Mouse (Mus musculus) frontal cortex, adult (tissue): Measurements from ENCODE around the gene Ube2f.

Experiments used
- ATAC-seq: cut with Nextera tagmentation; 2 replicates; pipeline ENCODE4 v1.9.2; 2017; ENCODE audit warnings: mild to moderate bottlenecking, moderate library complexity, mixed read lengths; ENCODE audit not compliant: low TSS enrichment

Ube2f gene

GRCm38 (mm10) chr1:91249564-91250414, at the start of gene Ube2f:
Gene Ube2f (plus strand): TSS chr1:91250304.
- ATAC-seq: peak; percentile 98

DNA sequence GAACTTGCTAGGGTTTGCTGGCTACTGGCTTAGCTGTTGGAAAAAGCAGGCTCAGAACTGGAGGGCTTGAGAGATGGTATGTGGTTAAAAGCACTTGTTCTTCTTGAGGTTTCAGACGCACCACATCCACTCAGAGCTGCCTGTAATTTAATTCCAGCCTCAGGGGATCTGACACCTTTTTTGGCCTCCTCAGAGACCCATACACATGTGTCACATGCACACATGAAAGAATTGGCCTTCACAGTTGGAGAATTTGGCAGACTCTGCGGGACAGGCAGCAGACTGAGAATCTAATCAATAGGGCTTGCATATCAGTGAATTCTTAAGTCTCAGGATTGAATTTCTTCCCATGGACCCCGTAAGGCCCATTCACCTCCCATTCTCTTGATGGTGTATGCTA, 49.0 kb upstream of the Ube2f start:
- ATAC-seq: no peak

- peak; percentile 38; the same call in 1 of the 2 replicates for ATAC-seq
Observed at GRCm38 (mm10) chr1:91204221-91204765, 45.8 kb upstream of the Ube2f start.

DNA sequence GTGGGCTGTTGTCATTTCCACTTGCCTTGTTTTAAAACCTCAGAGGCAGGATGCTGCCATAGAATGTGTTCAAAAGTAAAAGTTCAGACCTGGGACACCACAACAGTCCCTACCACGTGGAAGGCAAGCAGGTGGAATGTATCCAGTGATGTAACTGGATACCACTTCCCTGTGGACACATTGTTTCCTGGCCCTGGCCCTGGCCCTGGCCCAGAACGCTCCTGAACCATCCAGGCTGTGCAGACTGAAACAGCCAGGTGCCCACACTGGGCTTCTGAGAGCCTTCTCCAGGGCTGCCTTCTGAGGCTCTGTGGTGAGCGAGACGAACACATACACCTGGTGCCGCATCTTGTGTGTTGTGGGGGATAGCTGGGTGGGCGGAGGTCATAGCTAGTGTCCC, 44.5 kb upstream of the Ube2f start:
- ATAC-seq: no peak

DNA sequence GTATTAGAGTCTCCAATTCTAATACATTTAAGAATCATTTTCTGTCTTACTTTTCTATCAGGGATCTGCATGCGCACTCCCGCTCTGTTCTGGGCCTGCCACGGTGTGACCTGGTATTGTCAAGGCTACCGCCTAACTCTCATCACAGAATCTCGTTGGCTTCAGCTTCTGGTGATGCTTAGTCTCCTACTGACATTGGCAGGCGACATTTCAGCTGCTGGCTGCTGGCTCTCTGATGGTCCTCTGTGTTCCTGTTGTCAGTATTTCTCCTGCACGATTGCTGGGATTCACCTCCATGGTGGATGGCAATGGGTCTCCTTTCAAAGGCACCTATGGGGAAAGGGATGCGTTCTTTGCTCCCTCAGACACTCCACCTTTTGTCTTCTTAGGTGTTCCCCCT, 43.8 kb upstream of the Ube2f start:
- no peak for ATAC-seq

- no peak for ATAC-seq
Observed at GRCm38 (mm10) chr1:91206873-91207272, 43.2 kb upstream of the Ube2f start.

- ATAC-seq: no peak
Observed at GRCm38 (mm10) chr1:91207334-91208074, 42.6 kb upstream of the Ube2f start.

GRCm38 (mm10) chr1:91209343-91209742, 40.8 kb upstream of the Ube2f start:
- peak; percentile 42 for ATAC-seq

DNA sequence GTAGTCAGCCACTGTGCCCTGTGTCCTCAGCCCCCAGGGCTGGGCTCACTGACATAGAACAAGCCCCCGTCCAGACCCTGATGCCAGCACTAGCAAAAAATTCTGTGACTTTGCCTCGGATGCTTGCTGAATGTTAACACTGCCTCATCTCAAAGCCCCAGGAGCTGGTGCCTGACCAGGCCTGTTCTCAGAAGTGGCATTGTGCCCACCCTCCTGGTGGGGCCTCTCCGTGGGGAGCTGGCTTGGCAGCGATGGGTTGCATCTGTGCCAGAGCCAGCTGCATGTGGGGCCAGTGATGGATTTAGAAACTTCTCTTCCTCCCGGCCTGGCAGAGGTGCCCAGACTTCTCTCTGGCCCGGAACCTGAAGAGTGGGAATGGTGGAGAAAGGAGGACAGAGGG, 40.3 kb upstream of the Ube2f start:
- ATAC-seq: peak; percentile 63

- peak; percentile 24 for ATAC-seq
Observed at GRCm38 (mm10) chr1:91211099-91211498, 39.0 kb upstream of the Ube2f start.

DNA sequence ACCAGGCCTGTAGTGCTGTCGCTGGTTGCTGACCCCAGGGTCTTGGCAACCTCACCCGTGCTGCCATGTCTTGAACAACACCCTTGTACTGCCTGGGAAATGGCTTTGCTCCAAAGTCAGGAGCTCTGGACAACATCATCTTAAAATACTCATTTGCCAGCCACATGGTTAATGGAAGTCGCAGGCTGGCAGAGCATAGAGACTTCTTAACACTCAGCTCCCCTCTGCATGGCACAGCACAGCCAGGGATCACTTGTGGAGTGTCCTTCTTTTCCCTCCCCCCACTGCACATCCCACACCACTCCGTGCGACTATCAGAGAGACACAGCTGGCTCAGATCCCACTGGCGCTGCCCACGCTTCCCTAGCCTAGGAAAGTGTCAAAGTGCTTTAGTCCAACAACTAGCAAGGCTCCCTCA, 38.5 kb upstream of the Ube2f start:
- no peak for ATAC-seq

- ATAC-seq: no peak
Observed at GRCm38 (mm10) chr1:91215264-91215663, 34.8 kb upstream of the Ube2f start.

GRCm38 (mm10) chr1:91215981-91216380, 34.1 kb upstream of the Ube2f start:
- no peak for ATAC-seq

DNA sequence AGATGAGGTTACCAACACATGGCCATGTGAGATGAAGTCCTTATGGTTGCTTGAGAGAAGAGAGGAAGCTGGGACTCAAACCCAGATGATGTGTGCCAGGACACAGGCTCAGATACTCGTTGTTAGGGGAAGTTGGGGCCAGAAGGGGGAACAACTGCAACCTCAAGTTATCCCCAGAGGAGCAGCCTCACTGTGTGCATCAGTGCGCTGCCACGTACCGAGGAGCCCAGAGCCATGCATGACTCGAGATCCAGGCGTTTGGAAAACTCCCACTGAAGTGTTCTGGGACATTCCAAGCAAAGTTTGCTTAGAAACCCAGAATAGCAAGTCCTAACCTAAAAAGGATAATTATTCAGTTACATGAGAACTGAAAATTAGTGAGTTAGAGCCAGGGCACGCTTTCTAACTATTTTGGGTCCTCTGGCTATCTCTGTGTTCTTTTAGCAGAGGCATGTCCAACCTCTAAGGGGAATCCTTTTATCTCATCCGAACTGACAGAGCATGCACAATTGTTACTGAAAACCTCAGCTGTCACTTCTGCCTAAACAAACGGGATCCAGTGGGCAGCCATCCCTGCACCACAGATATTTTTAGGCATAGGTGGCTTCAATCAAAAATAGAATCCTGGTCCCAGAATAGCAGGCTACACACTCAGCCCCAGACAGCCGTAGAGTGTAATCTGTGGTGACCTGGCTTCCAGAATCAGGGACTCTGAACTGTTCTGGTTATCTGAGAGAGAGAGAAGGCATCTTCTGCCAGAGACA, 33.4 kb upstream of the Ube2f start:
- ATAC-seq: peak; percentile 35

DNA sequence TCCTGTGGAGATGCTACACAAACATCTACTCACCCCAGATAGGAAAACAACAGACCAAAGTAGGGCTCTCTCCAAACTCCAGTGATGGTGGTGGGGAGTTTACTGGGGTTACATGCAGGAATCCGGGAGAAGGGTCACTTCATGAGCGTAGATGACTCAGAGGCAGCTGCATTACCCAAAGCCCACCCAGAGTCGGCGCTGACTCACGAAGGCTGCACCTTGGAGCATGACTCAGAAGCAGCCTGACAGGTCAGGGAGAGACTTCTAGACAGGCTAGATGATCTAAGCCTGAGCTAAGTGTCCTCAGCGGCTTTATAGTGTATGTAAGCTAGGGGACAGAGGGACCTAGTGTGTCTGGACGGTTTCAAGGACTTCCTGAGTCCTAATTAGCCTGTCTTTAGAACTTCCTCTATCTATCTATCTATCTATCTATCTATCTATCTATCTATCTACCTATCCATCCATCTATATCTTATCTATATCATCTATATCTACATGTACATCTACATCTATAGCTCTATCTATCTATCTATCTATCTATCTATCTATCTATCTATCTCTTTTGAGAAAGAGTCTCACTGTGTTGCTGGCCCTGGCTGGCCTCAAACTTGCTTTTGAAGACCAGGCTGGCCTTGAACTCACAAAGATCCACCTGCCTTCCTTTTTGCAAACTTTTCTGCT, 30.3 kb upstream of the Ube2f start:
- ATAC-seq: no peak

GRCm38 (mm10) chr1:91220322-91220672, 29.8 kb upstream of the Ube2f start:
- no peak for ATAC-seq

- no peak for ATAC-seq
Observed at GRCm38 (mm10) chr1:91226562-91226961, 23.5 kb upstream of the Ube2f start.

DNA sequence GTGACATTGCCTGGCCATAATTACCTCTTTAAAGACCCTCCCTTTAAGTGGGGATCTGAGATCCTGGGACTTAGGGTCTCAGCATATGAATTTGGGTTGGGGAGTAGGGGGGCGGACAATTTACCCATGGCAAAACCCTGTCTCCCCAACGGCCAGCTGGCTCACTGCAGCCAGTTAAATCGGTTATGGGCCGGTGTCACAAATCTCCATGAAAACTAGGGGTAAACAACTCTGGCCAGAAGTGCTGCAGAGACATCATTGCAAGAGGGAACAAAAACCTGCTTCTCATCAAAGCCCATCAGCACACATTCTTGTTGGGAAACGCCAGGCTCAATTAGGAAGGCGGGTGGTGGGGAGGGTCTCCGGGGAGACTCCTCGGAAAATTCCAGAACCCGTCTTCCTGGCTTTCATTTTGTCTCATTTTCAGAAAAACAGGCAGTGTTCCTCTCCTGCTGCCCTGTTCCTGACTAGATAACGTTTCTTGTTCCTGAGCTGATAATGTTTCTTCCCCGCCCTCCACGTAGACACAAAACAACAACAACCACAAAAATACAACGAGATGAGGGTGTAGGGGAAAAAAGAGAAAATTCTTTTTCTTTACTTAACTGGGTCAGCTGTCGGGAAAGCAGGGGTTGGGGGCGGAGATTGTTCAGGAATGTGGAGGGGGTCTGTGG, 22.6 kb upstream of the Ube2f start:
- ATAC-seq: no peak

DNA sequence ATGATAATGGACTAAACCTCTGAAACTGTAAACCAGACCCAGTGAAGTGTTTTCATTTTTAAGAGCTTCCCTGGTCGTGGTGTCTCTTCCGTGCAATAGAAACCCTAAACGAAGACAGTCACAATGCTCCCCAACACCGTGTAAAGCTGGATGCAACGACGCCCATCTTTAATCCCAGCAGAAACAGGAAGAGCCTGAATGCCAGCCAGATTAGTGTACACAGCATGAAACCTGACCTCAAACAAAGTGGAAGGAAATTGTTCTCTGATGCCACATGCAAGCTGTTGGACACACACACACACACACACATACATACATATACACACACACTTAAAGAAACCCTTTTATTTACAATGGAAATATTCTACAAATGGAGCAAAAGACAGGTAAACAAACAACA, 19.0 kb upstream of the Ube2f start:
- no peak for ATAC-seq

GRCm38 (mm10) chr1:91231896-91232295, 18.2 kb upstream of the Ube2f start:
- no peak for ATAC-seq

DNA sequence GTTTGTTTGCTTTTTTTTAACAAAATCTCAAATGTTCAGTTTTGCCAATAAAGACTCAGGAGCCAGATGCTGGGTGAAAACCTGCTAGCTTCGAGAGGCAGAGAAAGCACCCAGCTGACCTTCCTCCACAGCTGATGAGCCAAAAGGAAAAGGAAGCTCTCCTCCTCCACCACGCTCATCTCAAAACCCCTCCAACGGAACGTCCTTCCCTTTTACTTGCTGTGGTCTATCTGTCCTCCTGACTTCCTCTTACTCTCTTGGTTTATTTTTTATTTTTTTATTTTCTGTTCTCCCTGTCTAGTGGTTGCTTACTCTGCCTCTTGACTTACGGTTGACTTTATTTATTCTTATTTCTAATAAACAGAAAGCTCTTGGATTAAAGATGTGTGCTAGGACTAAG, 14.7 kb upstream of the Ube2f start:
- no peak for ATAC-seq
